Mouse (Mus musculus) liver, embryonic 15.5 days (tissue): Measurements from ENCODE around the gene Gpr157. TPM values are rescaled to one million over a fixed set of nuclear protein-coding genes. Genes with fewer than 3 reads are reported as not detected.

Experiments used
- ATAC-seq: fragments of 200-750 bp; cut with Nextera tagmentation; 2 replicates; pipeline ENCODE4 v1.8.0; 2017; ENCODE audit warnings: moderate number of reproducible peaks, mild to moderate bottlenecking, moderate library complexity; ENCODE audit not compliant: insufficient read depth
- H3K27ac ChIP-seq: fragments of 300-500 bp; sonication (generic); replicated peaks from 2 replicates; pipeline ENCODE4 v1.5.1; 2015; ENCODE audit warnings: mild to moderate bottlenecking, inconsistent platforms
- H3K27me3 ChIP-seq: fragments of 300-500 bp; sonication (generic); 2 replicates; pipeline ENCODE4 v1.6.1; 2015; ENCODE audit warnings: mild to moderate bottlenecking, inconsistent platforms
- H3K36me3 ChIP-seq: fragments of 300-500 bp; sonication (generic); replicated peaks from 2 replicates; pipeline ENCODE4 v1.6.1; 2015; ENCODE audit warnings: moderate library complexity, mild to moderate bottlenecking, inconsistent platforms
- H3K4me1 ChIP-seq: fragments of 300-500 bp; sonication (generic); replicated peaks from 2 replicates; pipeline ENCODE4 v1.6.1; 2015; ENCODE audit warnings: inconsistent platforms
- H3K4me2 ChIP-seq: fragments of 300-500 bp; sonication (generic); 2 replicates; pipeline ENCODE4 v1.6.1; 2015; ENCODE audit warnings: moderate library complexity, mild to moderate bottlenecking, inconsistent platforms
- H3K4me3 ChIP-seq: fragments of 300-500 bp; sonication (generic); replicated peaks from 2 replicates; pipeline ENCODE4 v1.5.1; 2015; ENCODE audit warnings: mild to moderate bottlenecking, inconsistent platforms
- H3K9ac ChIP-seq: fragments of 300-500 bp; sonication (generic); 2 replicates; pipeline ENCODE4 v1.6.1; 2015; ENCODE audit warnings: moderate library complexity, mild to moderate bottlenecking, inconsistent platforms
- H3K9me3 ChIP-seq: fragments of 300-500 bp; sonication (generic); replicated peaks from 2 replicates; pipeline ENCODE4 v1.6.1; 2016; ENCODE audit warnings: inconsistent platforms
- WGBS: fragments of 180-500 bp; shearing (Covaris S2); methylation state at CpG from one replicate; pipeline ENCODE4 v1.1.7; 2015; ENCODE audit warnings: mixed read lengths; ENCODE audit not compliant: insufficient replicate concordance; 5-methylcytosine and 5-hydroxymethylcytosine counted together
- polyA plus RNA-seq: library from polyadenylated mRNA; unstranded; fragments of >200 nt; fragmentation: Nextera tagmentation; extraction: Ambion mirVana; gene quantifications from 2 replicates; pipeline ENCODE4 v1.2.1, GENCODE M21; 2015

Gene Gpr157
- polyA plus RNA-seq, 1 experiment from 2014 or later = 0.44 TPM

DNA sequence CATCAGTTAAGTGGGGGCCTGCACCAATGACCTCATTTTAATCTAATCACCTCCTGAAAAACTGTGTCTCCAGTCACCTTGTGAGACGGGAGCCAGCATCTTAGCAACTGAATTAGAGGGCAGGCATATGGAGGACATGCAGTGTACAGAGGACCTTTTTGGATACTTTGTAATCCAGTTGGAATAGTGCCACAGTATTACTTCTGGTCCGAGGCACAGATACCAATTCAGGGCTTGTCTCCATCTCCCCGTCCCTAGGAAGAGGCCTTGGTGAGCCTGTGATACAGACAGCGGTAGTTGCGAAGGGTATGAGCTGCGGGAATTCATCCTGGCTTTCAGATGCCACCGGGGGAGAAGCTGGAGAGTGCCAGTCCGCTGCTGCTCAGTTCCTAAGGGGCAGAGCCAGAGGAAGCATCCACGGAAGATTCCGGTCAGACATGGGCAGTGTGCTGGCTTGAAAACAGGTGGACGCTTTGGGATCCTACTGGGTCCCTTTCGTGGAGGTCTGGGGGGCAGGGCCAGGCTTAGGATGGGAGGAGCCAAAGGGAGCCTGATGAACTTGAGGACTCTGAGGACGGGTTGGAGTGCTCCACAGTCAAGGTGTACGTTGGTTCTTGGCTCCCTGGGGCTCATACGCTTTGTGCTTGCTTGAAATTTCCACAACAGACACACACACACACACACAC lies 14.6 kb upstream of the Gpr157 start:
- Histone ChIP-seq H3K4me1 (0 out of 2 replicates have a peak, but pooled peaks cover 4% of the 10 kb centered on the region), H3K36me3 (no peaks in the 10 kb centered on the region), H3K4me3 (no peak overlapping the region), H3K27ac (no peak overlapping the region), H3K9ac (no peak overlapping the region), H3K27me3 (no peaks in the 10 kb centered on the region; the same call in 1 of the 2 replicates), H3K4me2 (no peak overlapping the region), H3K9me3 (no peaks in the 10 kb centered on the region)
- ATAC-seq = no peak
- 56% methylated on average over 15 of the region's 15 CpGs for WGBS

DNA sequence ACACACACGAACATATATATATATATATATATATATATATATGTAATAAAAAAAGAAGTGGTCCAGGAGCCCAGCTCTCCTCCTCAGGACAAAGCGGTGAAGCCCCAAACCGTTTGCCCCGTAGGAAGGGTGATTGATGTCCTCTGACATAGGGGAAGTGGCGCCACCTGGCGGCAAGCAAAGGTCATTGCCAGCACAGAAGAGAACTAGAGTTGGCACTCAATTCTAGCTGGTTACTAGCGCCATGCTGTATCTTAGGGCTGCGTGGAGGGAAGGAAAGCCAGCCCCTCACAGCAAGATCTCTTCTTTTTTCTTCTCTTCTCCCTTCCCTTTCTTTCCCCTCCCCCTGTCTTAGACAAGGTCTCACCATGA lies 14.1 kb upstream of the Gpr157 start:
- no peaks in the 10 kb centered on the region for H3K36me3 ChIP-seq
- no peaks in the 10 kb centered on the region for H3K9me3 ChIP-seq
- H3K27me3 ChIP-seq = no peaks in the 10 kb centered on the region; the same call in 1 of the 2 replicates
- H3K4me3 ChIP-seq = no peak overlapping the region
- no peak overlapping the region for H3K9ac ChIP-seq
- H3K27ac ChIP-seq = no peak overlapping the region
- WGBS = 7% methylated on average over 8 of the region's 8 CpGs
- no peak for ATAC-seq
- no peak overlapping the region for H3K4me2 ChIP-seq
- 0 out of 2 replicates have a peak, but pooled peaks cover 4% of the 10 kb centered on the region for H3K4me1 ChIP-seq

DNA sequence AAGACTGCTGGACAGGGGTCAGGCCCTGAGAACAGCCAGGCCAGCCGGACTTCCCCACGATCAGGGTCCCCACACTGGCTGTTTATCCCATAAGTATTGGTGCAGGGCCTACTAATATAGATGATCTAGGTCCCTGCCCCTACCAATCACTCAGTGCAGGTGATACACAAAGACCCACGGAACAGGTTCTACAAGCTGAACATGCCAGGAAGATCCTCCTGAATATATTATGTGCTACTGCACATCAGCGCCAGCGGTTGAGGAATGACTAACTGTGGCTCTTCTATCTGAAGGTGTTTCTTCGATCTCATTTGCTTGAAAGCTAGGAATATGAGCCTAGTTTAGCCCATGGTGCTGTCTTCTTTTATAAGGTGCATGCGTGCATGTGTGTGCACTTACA lies 11.8 kb upstream of the Gpr157 start:
- no peak overlapping the region for H3K4me3 ChIP-seq
- no peaks in the 10 kb centered on the region for H3K9me3 ChIP-seq
- H3K27me3 ChIP-seq = no peaks in the 10 kb centered on the region
- ATAC-seq = no peak
- 71% methylated on average over 7 of the region's 7 CpGs for WGBS
- H3K9ac ChIP-seq = no peak overlapping the region
- no peaks in the 10 kb centered on the region for H3K36me3 ChIP-seq
- no peak overlapping the region for H3K4me2 ChIP-seq
- no peak overlapping the region for H3K27ac ChIP-seq
- H3K4me1 ChIP-seq = 0 out of 2 replicates have a peak, but pooled peaks cover 4% of the 10 kb centered on the region

DNA sequence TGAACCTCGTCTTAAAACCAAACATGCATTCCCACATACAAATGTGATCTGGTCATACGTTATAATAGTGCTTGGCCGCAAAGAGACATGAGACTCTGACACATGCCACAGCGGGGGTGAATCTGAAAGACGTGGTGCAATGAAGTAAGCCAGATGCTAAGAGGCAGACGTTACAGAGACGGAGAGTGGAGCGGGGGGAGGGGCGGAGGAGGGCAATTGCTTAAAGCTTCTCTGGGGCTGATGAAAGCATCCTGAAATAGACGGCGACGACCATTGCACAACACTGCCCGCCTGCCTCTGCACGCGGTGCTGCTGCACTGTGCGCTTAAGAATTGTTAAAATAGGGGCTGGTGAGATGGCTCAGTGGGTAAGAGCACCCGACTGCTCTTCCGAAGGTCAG lies 11.0 kb upstream of the Gpr157 start:
- Histone ChIP-seq H3K9me3 (no peaks in the 10 kb centered on the region), H3K4me3 (no peak overlapping the region), H3K4me1 (0 out of 2 replicates have a peak, but pooled peaks cover 4% of the 10 kb centered on the region), H3K4me2 (no peak overlapping the region), H3K27me3 (no peaks in the 10 kb centered on the region), H3K27ac (no peak overlapping the region), H3K36me3 (no peaks in the 10 kb centered on the region), H3K9ac (no peak overlapping the region)
- ATAC-seq = peak; percentile 36; the same call in 1 of the 2 replicates
- 38% methylated on average over 18 of the region's 18 CpGs for WGBS

DNA sequence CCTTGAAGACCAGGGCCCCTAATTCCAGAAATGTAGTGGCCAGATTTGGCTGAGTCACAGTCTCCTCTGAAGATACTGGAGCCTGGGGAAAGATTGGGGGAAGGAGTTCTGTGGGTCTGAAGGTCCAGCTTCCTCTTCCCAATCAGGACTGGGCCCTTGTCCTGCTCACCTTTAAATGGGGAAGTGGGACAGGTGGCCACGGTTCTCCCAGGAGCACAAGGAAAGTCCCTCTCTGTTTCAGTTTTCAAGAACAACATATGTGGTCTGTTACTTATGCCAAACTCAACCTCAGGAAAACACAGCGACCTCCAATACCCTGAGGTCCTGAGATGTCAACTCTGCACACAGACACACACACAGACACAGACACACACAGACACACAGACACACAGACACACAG lies 8.5 kb upstream of the Gpr157 start:
- no peaks in the 10 kb centered on the region for H3K9me3 ChIP-seq
- 0 out of 2 replicates have a peak, but pooled peaks cover 4% of the 10 kb centered on the region for H3K4me1 ChIP-seq
- 32% methylated on average over 2 of the region's 2 CpGs for WGBS
- H3K9ac ChIP-seq = no peak overlapping the region
- H3K27me3 ChIP-seq = no peaks in the 10 kb centered on the region
- no peak overlapping the region for H3K4me2 ChIP-seq
- no peak overlapping the region for H3K4me3 ChIP-seq
- no peaks in the 10 kb centered on the region for H3K36me3 ChIP-seq
- H3K27ac ChIP-seq = no peak overlapping the region
- no peak for ATAC-seq

DNA sequence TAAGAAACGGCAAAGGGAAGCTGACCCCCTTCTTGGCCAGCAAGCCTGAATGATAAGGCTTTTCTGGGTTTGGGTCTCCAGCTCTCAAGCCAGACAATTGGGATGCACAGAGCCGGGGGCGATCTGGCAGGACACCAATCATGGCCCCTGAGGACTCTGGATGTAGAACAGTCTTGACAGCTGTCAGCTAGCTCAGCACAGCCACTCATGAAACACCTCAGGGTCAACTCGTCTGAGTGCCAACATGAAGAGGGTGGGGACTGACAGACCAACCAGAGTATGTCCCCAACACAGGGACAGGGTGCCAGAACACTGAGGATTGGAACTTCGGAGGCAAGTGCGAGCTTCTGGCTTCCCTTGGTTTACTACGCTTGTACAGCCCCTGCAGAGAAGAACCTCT lies 7.9 kb upstream of the Gpr157 start:
- no peak overlapping the region for H3K4me3 ChIP-seq
- H3K36me3 ChIP-seq = no peaks in the 10 kb centered on the region
- H3K27ac ChIP-seq = no peak overlapping the region
- no peaks in the 10 kb centered on the region for H3K27me3 ChIP-seq
- no peak overlapping the region for H3K4me2 ChIP-seq
- no peak for ATAC-seq
- H3K4me1 ChIP-seq = 0 out of 2 replicates have a peak, but pooled peaks cover 4% of the 10 kb centered on the region
- 57% methylated on average over 7 of the region's 7 CpGs for WGBS
- H3K9me3 ChIP-seq = no peaks in the 10 kb centered on the region
- no peak overlapping the region for H3K9ac ChIP-seq

DNA sequence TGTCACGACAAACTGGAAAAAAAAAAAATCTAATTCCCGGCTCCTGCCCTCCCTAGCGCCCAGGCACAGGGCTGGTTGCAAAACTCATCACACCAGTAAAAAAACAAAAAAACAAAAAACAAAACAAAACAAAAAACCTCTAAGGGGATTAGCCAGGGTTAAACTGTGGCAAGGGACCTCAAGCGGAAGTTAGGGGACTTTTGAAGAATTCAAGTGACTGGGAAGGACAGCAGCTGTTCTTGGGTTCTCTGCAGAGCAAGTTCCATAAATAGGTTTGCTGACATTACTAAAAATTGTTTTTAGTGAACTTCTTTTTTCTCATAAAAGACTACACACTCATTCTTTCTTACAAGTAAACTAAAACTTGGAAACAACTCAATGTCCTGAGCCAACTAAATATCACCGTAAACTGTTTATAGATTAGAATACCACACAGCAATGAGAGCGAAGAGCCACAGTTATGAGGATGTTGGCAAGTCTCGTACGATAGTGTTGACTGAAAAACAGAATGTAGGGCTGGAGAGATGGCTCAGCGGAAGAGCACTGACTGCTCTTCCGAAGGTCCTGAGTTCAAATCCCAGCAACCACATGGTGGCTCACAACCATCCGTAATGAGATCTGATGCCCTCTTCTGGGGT lies 6.7 kb upstream of the Gpr157 start:
- H3K9ac ChIP-seq = no peak overlapping the region
- WGBS = 70% methylated on average over 11 of the region's 11 CpGs

DNA sequence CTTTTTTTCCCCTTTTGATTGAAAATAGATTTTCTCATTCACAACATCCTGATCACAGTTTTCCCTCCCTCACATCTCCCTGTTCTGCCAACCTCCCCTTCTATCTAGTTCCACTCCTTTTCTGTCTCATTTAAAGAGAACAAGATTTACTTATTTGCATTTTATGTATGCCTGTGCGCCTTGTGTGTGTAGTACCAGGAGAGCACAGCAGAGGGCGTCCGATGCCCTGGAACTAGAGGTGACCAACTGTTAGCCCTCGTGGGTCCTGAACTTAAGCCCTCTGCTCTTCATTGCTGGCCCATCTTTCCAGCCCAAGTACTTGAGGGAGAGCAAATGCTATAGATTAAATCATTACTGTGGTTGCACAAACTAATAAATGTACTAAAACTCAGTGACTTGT lies 1.8 kb upstream of the Gpr157 start:
- Histone ChIP-seq H3K4me1 (peaks cover 15% of the 10 kb centered on the region), H3K4me3 (no peak overlapping the region), H3K27ac (no peak overlapping the region), H3K36me3 (no peaks in the 10 kb centered on the region), H3K9me3 (no peaks in the 10 kb centered on the region), H3K9ac (no peak overlapping the region), H3K27me3 (peaks cover 28% of the 10 kb centered on the region), H3K4me2 (no peak overlapping the region)
- 62% methylated on average over 4 of the region's 4 CpGs for WGBS
- ATAC-seq = no peak

More for the DNA sequence above, 6.7 kb upstream of the Gpr157 start:
- H3K4me2 ChIP-seq = no peak overlapping the region
- no peaks in the 10 kb centered on the region for H3K27me3 ChIP-seq
- H3K9me3 ChIP-seq = no peaks in the 10 kb centered on the region
- H3K27ac ChIP-seq = no peak overlapping the region
- no peaks in the 10 kb centered on the region for H3K36me3 ChIP-seq
- 0 out of 2 replicates have a peak, but pooled peaks cover 4% of the 10 kb centered on the region for H3K4me1 ChIP-seq
- H3K4me3 ChIP-seq = no peak overlapping the region
- no peak for ATAC-seq

DNA sequence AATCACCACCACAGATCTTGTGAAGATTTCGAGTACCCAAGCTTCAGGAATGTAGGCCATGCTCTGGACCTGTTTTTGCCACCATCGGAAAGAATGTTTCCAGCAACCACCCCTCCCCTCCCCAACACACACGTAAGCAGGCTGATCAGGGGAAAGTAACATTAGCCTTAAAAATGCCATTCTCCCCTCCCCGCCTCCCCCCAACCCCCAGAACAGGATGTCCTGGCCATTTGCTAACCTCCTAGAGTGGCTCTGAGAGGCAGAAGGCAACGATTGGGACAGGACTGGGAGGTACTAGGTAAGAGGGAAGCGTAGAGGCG lies 364 bp upstream of the Gpr157 start:
- 5% methylated on average over 7 of the region's 7 CpGs for WGBS
- Histone ChIP-seq H3K4me2 (peak overlapping the region; percentile 89), H3K27ac (no peak overlapping the region), H3K27me3 (peaks cover 40% of the 10 kb centered on the region), H3K4me1 (peaks cover 15% of the 10 kb centered on the region), H3K4me3 (peak overlapping the region; percentile 59), H3K9ac (no peak overlapping the region), H3K9me3 (no peaks in the 10 kb centered on the region), H3K36me3 (no peaks in the 10 kb centered on the region)
- no peak for ATAC-seq

DNA sequence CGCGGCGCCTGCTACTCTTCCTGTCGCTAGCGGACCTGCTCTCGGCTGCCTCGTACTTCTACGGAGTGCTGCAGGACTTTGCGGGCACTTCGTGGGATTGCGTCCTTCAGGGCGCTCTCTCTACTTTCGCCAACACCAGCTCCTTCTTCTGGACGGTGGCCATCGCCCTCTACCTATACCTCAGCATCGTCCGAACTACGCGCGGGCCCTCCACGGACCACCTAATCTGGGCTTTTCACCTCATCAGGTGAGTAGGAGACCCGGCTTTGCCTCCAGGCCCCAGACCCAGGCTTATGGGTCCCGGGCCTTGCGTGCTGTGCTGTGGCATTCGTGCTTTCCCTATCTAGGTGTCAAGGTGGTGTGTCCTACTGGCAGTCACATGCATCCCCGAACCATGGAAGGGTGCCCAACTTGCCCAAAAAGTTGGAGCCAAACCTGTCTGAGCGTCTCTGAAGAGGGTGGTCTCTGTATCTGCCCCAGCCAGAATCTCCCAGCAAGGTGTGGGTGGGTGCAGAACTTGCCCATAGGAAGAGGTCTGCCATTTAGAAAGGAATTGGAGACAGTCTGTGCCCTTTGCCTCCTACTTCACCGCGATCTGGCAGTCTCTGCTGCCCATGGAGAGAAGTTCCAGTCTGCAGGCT lies 845 bp downstream of the Gpr157 start:
- Histone ChIP-seq H3K27ac (0 out of 2 replicates have a peak overlapping the region, but pooled peaks have one; percentile 24), H3K4me3 (peak overlapping the region; percentile 59), H3K4me2 (peak overlapping the region; percentile 89), H3K4me1 (peaks cover 15% of the 10 kb centered on the region), H3K36me3 (no peaks in the 10 kb centered on the region), H3K9me3 (no peaks in the 10 kb centered on the region), H3K27me3 (peaks cover 45% of the 10 kb centered on the region), H3K9ac (peak overlapping the region; percentile 58)
- ATAC-seq = no peak
- WGBS = 17% methylated on average over 29 of the region's 29 CpGs

DNA sequence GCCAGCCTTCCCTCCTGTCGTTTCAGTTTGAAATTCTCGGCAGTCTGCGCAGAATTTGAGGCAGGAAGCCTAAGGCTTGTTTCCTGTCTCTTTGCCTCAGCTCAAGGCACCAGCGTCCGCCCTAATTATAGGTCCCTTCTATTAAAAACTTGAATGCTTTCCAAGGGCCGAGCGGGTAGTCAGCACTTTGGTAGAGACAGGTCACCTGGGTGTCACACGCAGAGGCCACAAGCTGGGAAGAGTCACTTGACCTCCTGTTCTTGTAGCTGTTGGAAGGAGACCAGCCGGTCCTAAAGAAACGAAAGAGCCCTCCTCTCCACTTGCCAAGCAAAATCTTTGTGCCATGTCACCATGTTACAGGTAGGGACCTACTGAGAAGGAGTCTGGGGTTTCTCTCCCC lies 2.0 kb downstream of the Gpr157 start:
- 53% methylated on average over 10 of the region's 10 CpGs for WGBS
- Histone ChIP-seq H3K4me1 (peaks cover 17% of the 10 kb centered on the region), H3K36me3 (no peaks in the 10 kb centered on the region), H3K4me2 (0 out of 2 replicates have a peak overlapping the region, but pooled peaks have one; percentile 7), H3K4me3 (no peak overlapping the region), H3K9ac (no peak overlapping the region), H3K9me3 (no peaks in the 10 kb centered on the region), H3K27ac (no peak overlapping the region), H3K27me3 (peaks cover 46% of the 10 kb centered on the region)
- ATAC-seq = no peak
